Mouse (Mus musculus): ENCODE measurements around the gene Olfr961. TPM values are rescaled to one million over a fixed set of nuclear protein-coding genes. Genes with fewer than 3 reads are reported as not detected.

Gene Olfr961
- polyA plus RNA-seq, 1 experiment from 2014 or later, result not detected

DNA sequence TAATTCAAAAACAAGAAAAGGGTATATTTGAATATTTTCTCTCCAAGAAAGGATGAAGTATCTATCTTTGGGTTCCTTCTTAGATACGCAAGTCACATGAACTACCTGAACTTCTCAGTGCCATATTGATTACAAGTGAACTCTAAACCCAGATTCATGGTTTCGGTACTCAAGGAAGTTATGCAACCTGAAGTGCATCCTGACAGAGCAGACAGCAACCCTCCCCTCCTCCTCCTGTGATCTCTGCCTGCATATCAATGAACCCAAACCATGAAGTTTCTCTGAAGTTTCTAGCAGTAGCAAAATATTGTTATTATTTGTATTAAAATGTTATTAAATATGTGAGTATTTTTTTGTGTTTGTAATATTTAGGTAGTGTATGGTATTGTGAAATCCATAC, 33.7 kb downstream of the Olfr961 start:
- Histone ChIP-seq H3K36me3 (ENCODE audit: control insufficient read depth, insufficient read depth, low read length) (no peaks in the 10 kb centered on the region), H3K9ac (ENCODE audit: low read length) (no peak overlapping the region), H3K4me1 (ENCODE audit: control insufficient read depth, insufficient read depth, low read length) (no peaks in the 10 kb centered on the region), H3K4me3 (ENCODE audit: low read depth, low read length) (no peak overlapping the region), H3K27ac (ENCODE audit: low read depth, low read length) (no peak overlapping the region), H3K27me3 (ENCODE audit: control insufficient read depth, insufficient read depth, low read length) (no peaks in the 10 kb centered on the region), H3K4me2 (ENCODE audit: low read depth) (no peak overlapping the region), H3K9me3 (ENCODE audit: control insufficient read depth, low read length) (no peaks in the 10 kb centered on the region)
- 99% methylated on average over 2 of the region's 2 CpGs for WGBS
- ATAC-seq (ENCODE audit: insufficient read depth, low FRiP score, low TSS enrichment), result no peak
- DNase-seq (ENCODE audit: low spot score), result no peak

DNA sequence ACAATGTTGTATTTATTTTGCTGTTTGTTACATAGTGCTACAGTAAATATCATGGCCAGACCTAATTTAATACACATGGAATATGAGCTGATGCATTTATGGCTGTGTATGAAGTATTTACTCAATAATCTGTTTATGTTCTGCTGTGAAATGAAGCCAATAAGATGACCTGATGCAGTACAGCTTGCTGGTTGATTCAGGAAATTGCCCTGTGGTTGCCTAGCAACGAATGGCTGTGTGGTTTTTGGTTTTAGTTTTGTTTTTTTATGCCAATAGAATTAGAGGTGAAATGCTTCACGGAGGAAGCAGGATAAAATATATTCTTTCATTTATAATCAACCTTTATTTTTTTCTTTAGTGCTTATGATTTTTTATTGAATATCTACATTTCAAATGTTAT, 34.4 kb downstream of the Olfr961 start:
- no peaks in the 10 kb centered on the region for H3K27me3 ChIP-seq (ENCODE audit: control insufficient read depth, insufficient read depth, low read length)
- H3K27ac ChIP-seq (ENCODE audit: low read depth, low read length), result no peak overlapping the region
- no peaks in the 10 kb centered on the region for H3K4me1 ChIP-seq (ENCODE audit: control insufficient read depth, insufficient read depth, low read length)
- 64% methylated on average over 2 of the region's 2 CpGs for WGBS
- no peak overlapping the region for H3K4me2 ChIP-seq (ENCODE audit: low read depth)
- no peak overlapping the region for H3K9ac ChIP-seq (ENCODE audit: low read length)
- H3K4me3 ChIP-seq (ENCODE audit: low read depth, low read length), result no peak overlapping the region
- H3K36me3 ChIP-seq (ENCODE audit: control insufficient read depth, insufficient read depth, low read length), result no peaks in the 10 kb centered on the region
- H3K9me3 ChIP-seq (ENCODE audit: control insufficient read depth, low read length), result no peaks in the 10 kb centered on the region
- DNase-seq (ENCODE audit: low spot score), result no peak
- no peak for ATAC-seq (ENCODE audit: insufficient read depth, low FRiP score, low TSS enrichment)

Other genes with a start within 250 kb of the Olfr961 start
- not detected in 2 replicates for gene Olfr952, start 217.9 kb upstream of the Olfr961 start, polyA plus RNA-seq (2014; fragmentation: Nextera tagmentation; extraction: Ambion mirVana)
- gene Olfr954, start 188.4 kb upstream of the Olfr961 start, polyA plus RNA-seq (2014; fragmentation: Nextera tagmentation; extraction: Ambion mirVana), result not detected in 2 replicates
- gene Olfr955, start 173.1 kb upstream of the Olfr961 start, polyA plus RNA-seq (2014; fragmentation: Nextera tagmentation; extraction: Ambion mirVana), result not detected in 2 replicates
- gene Olfr44, start 151.1 kb upstream of the Olfr961 start, polyA plus RNA-seq (2014; fragmentation: Nextera tagmentation; extraction: Ambion mirVana), result not detected in 2 replicates
- not detected in 2 replicates for gene Olfr957, start 129.3 kb upstream of the Olfr961 start, polyA plus RNA-seq (2014; fragmentation: Nextera tagmentation; extraction: Ambion mirVana)
- gene Olfr958, start 91.0 kb upstream of the Olfr961 start, polyA plus RNA-seq (2014; fragmentation: Nextera tagmentation; extraction: Ambion mirVana), result not detected in 2 replicates
- not detected in 2 replicates for gene Olfr959, start 69.5 kb upstream of the Olfr961 start, polyA plus RNA-seq (2014; fragmentation: Nextera tagmentation; extraction: Ambion mirVana)
- gene AW551984, start 40.7 kb upstream of the Olfr961 start, polyA plus RNA-seq (2014; fragmentation: Nextera tagmentation; extraction: Ambion mirVana), result 19.5 and 22.8 TPM in 2 replicates
- 0.08 TPM in 1 of 2 replicates, not detected in the other for gene Olfr148, start 34.4 kb upstream of the Olfr961 start, polyA plus RNA-seq (2014; fragmentation: Nextera tagmentation; extraction: Ambion mirVana)
- not detected in 2 replicates for gene Olfr960, start 23.7 kb upstream of the Olfr961 start, polyA plus RNA-seq (2014; fragmentation: Nextera tagmentation; extraction: Ambion mirVana)
- not detected in 2 replicates for gene Olfr963, start 22.1 kb downstream of the Olfr961 start, polyA plus RNA-seq (2014; fragmentation: Nextera tagmentation; extraction: Ambion mirVana)
- gene Olfr149, start 62.0 kb downstream of the Olfr961 start, polyA plus RNA-seq (2014; fragmentation: Nextera tagmentation; extraction: Ambion mirVana), result not detected in 2 replicates
- gene Olfr965, start 66.3 kb downstream of the Olfr961 start, polyA plus RNA-seq (2014; fragmentation: Nextera tagmentation; extraction: Ambion mirVana), result not detected in 2 replicates
- gene Olfr150, start 85.9 kb downstream of the Olfr961 start, polyA plus RNA-seq (2014; fragmentation: Nextera tagmentation; extraction: Ambion mirVana), result not detected in 2 replicates
- gene Olfr967, start 101.2 kb downstream of the Olfr961 start, polyA plus RNA-seq (2014; fragmentation: Nextera tagmentation; extraction: Ambion mirVana), result not detected in 2 replicates
- not detected in 2 replicates for gene Olfr968, start 138.2 kb downstream of the Olfr961 start, polyA plus RNA-seq (2014; fragmentation: Nextera tagmentation; extraction: Ambion mirVana)
- not detected in 2 replicates for gene Olfr969, start 145.9 kb downstream of the Olfr961 start, polyA plus RNA-seq (2014; fragmentation: Nextera tagmentation; extraction: Ambion mirVana)
- not detected in 2 replicates for gene Olfr970, start 163.8 kb downstream of the Olfr961 start, polyA plus RNA-seq (2014; fragmentation: Nextera tagmentation; extraction: Ambion mirVana)
- gene Olfr971, start 191.8 kb downstream of the Olfr961 start, polyA plus RNA-seq (2014; fragmentation: Nextera tagmentation; extraction: Ambion mirVana), result not detected in 2 replicates
- gene Olfr972, start 221.3 kb downstream of the Olfr961 start, polyA plus RNA-seq (2014; fragmentation: Nextera tagmentation; extraction: Ambion mirVana), result not detected in 2 replicates

Data from neural tube, embryonic 11.5 days (tissue).